Mouse (Mus musculus) kidney, postnatal 14 days (tissue): ENCODE data around the gene Slco4c1.

Experiments
- DNase-seq: peaks from one replicate; pipeline ENCODE4 v3.0.0; 2022; ENCODE audit warnings: mixed read lengths

Gene Slco4c1

GRCm38 (mm10) chr1:96768264-96768663 is 103.7 kb downstream of the Slco4c1 start:
- DNase-seq, result no peak

- no peak for DNase-seq
Observed at GRCm38 (mm10) chr1:96766535-96766934, 105.4 kb downstream of the Slco4c1 start.
